Mouse (Mus musculus) liver, embryonic 16.5 days (tissue): ENCODE measurements at regions not wholly inside any gene's neighbourhood (a gene's known extent, or its start where the extent isn't known, plus 50 kb on each side); places are given as distances from the start of the nearest gene placed in this dataset.

Experiments used
- ATAC-seq: fragments of 200-750 bp; cut with Nextera tagmentation; 2 replicates; pipeline ENCODE4 v1.8.0; 2017; ENCODE audit warnings: low read depth, mild to moderate bottlenecking, moderate number of reproducible peaks, moderate library complexity
- H3K27ac ChIP-seq: fragments of 300-500 bp; sonication (generic); 2 replicates; pipeline ENCODE4 v1.5.1; 2014; ENCODE audit warnings: mild to moderate bottlenecking, low read length
- H3K27me3 ChIP-seq: fragments of 300-500 bp; sonication (generic); 2 replicates; pipeline ENCODE4 v1.6.1; 2014; ENCODE audit warnings: low read depth, low read length, mixed read lengths; ENCODE audit not compliant: control insufficient read depth, insufficient read depth
- H3K36me3 ChIP-seq: fragments of 300-500 bp; sonication (generic); 2 replicates; pipeline ENCODE4 v1.6.1; 2014; ENCODE audit warnings: mild to moderate bottlenecking; ENCODE audit not compliant: control insufficient read depth, insufficient read depth
- H3K4me1 ChIP-seq: fragments of 300-500 bp; sonication (generic); 2 replicates; pipeline ENCODE4 v1.6.1; 2014; ENCODE audit warnings: low read depth, low read length, mixed read lengths; ENCODE audit not compliant: control insufficient read depth
- H3K4me2 ChIP-seq: fragments of 300-500 bp; sonication (generic); 2 replicates; pipeline ENCODE4 v1.6.1; 2014; ENCODE audit warnings: low read depth, low read length, mixed read lengths
- H3K4me3 ChIP-seq: fragments of 300-500 bp; sonication (generic); 2 replicates; pipeline ENCODE4 v1.5.1; 2014; ENCODE audit warnings: low read depth, mild to moderate bottlenecking, low read length
- H3K9ac ChIP-seq: fragments of 300-500 bp; sonication (generic); 2 replicates; pipeline ENCODE4 v1.6.1; 2014; ENCODE audit warnings: low read depth, low read length
- H3K9me3 ChIP-seq: fragments of 300-500 bp; sonication (generic); replicated peaks from 2 replicates; pipeline ENCODE4 v1.6.1; 2016; ENCODE audit warnings: low read length; ENCODE audit not compliant: control insufficient read depth
- WGBS: fragments of 180-500 bp; shearing (Covaris S2); extraction: QIAGEN DNeasy Blood & Tissue Kit; methylation state at CpG from one replicate; pipeline ENCODE4 v1.1.7; 2014; ENCODE audit not compliant: insufficient replicate concordance; 5-methylcytosine and 5-hydroxymethylcytosine counted together

GRCm38 (mm10) chr13:72691783-72692729 is 63.4 kb downstream of the Irx2 start:
- H3K27me3 ChIP-seq, result no peaks in the 10 kb centered on the region
- H3K9me3 ChIP-seq, result no peaks in the 10 kb centered on the region
- no peak overlapping the region for H3K9ac ChIP-seq
- H3K4me2 ChIP-seq, result no peak overlapping the region
- no peak overlapping the region for H3K27ac ChIP-seq
- H3K4me3 ChIP-seq, result no peak overlapping the region
- H3K36me3 ChIP-seq, result no peaks in the 10 kb centered on the region
- H3K4me1 ChIP-seq, result no peaks in the 10 kb centered on the region
- WGBS, result 57% methylated on average over 12 of the region's 13 CpGs
- ATAC-seq, result no peak

- Histone ChIP-seq H3K9me3 (no peaks in the 10 kb centered on the region), H3K36me3 (no peaks in the 10 kb centered on the region), H3K27ac (no peak overlapping the region), H3K9ac (no peak overlapping the region), H3K27me3 (no peaks in the 10 kb centered on the region), H3K4me3 (no peak overlapping the region), H3K4me1 (no peaks in the 10 kb centered on the region), H3K4me2 (no peak overlapping the region)
- no peak for ATAC-seq
- WGBS, result 65% methylated on average over 3 of the region's 3 CpGs
These were observed 78.8 kb downstream of the Irx2 start for GRCm38 (mm10) chr13:72707469-72707868.

- no peaks in the 10 kb centered on the region for H3K4me1 ChIP-seq
- no peak overlapping the region for H3K9ac ChIP-seq
- no peak for ATAC-seq
- H3K4me2 ChIP-seq, result no peak overlapping the region
- no peaks in the 10 kb centered on the region for H3K27me3 ChIP-seq
- no peaks in the 10 kb centered on the region for H3K9me3 ChIP-seq
- WGBS, result 60% methylated on average over 2 of the region's 2 CpGs
- no peaks in the 10 kb centered on the region for H3K36me3 ChIP-seq
- no peak overlapping the region for H3K27ac ChIP-seq
- H3K4me3 ChIP-seq, result no peak overlapping the region
These were observed 80.1 kb downstream of the Irx2 start for GRCm38 (mm10) chr13:72708728-72709127.

- H3K4me3 ChIP-seq, result no peak overlapping the region
- no peaks in the 10 kb centered on the region for H3K4me1 ChIP-seq
- no peaks in the 10 kb centered on the region for H3K27me3 ChIP-seq
- ATAC-seq, result no peak
- 52% methylated on average over 5 of the region's 5 CpGs for WGBS
- H3K4me2 ChIP-seq, result no peak overlapping the region
- H3K36me3 ChIP-seq, result no peaks in the 10 kb centered on the region
- no peak overlapping the region for H3K9ac ChIP-seq
- no peak overlapping the region for H3K27ac ChIP-seq
- H3K9me3 ChIP-seq, result no peaks in the 10 kb centered on the region
These were observed 81.4 kb downstream of the Irx2 start for GRCm38 (mm10) chr13:72710051-72710450.

- H3K4me1 ChIP-seq, result no peaks in the 10 kb centered on the region
- no peaks in the 10 kb centered on the region for H3K27me3 ChIP-seq
- no peak overlapping the region for H3K9ac ChIP-seq
- no peaks in the 10 kb centered on the region for H3K36me3 ChIP-seq
- no peak overlapping the region for H3K27ac ChIP-seq
- WGBS, result 37% methylated on average over 8 of the region's 8 CpGs
- no peak for ATAC-seq
- no peak overlapping the region for H3K4me2 ChIP-seq
- H3K4me3 ChIP-seq, result no peak overlapping the region
- no peaks in the 10 kb centered on the region for H3K9me3 ChIP-seq
These were observed 82.5 kb downstream of the Irx2 start for GRCm38 (mm10) chr13:72711136-72711535.

- H3K27me3 ChIP-seq, result no peaks in the 10 kb centered on the region
- no peak overlapping the region for H3K27ac ChIP-seq
- H3K4me2 ChIP-seq, result no peak overlapping the region
- ATAC-seq, result no peak
- WGBS, result 63% methylated on average over 4 of the region's 4 CpGs
- H3K4me1 ChIP-seq, result no peaks in the 10 kb centered on the region
- H3K9me3 ChIP-seq, result no peaks in the 10 kb centered on the region
- no peaks in the 10 kb centered on the region for H3K36me3 ChIP-seq
- no peak overlapping the region for H3K4me3 ChIP-seq
- no peak overlapping the region for H3K9ac ChIP-seq
These were observed 83.3 kb downstream of the Irx2 start for GRCm38 (mm10) chr13:72711842-72712330.

- Histone ChIP-seq H3K9ac (no peak overlapping the region), H3K4me1 (no peaks in the 10 kb centered on the region), H3K36me3 (no peaks in the 10 kb centered on the region), H3K4me3 (no peak overlapping the region), H3K27ac (no peak overlapping the region), H3K9me3 (no peaks in the 10 kb centered on the region), H3K27me3 (no peaks in the 10 kb centered on the region), H3K4me2 (no peak overlapping the region)
- no peak for ATAC-seq
- 24% methylated on average over 7 of the region's 7 CpGs for WGBS
These were observed 86.2 kb downstream of the Irx2 start for GRCm38 (mm10) chr13:72714793-72715192.

- H3K4me1 ChIP-seq, result no peaks in the 10 kb centered on the region
- H3K27me3 ChIP-seq, result no peaks in the 10 kb centered on the region
- H3K9me3 ChIP-seq, result no peaks in the 10 kb centered on the region
- H3K4me2 ChIP-seq, result no peak overlapping the region
- no peaks in the 10 kb centered on the region for H3K36me3 ChIP-seq
- H3K27ac ChIP-seq, result no peak overlapping the region
- H3K9ac ChIP-seq, result no peak overlapping the region
- no peak for ATAC-seq
- WGBS, result 44% methylated on average over 6 of the region's 6 CpGs
- H3K4me3 ChIP-seq, result no peak overlapping the region
These were observed 87.5 kb downstream of the Irx2 start for GRCm38 (mm10) chr13:72715959-72716680.

- no peak for ATAC-seq
- no peaks in the 10 kb centered on the region for H3K4me1 ChIP-seq
These were observed 98.5 kb downstream of the Irx2 start for GRCm38 (mm10) chr13:72727126-72727525.

More at GRCm38 (mm10) chr13:72727126-72727525, 98.5 kb downstream of the Irx2 start:
- Histone ChIP-seq H3K4me3 (no peak overlapping the region), H3K9ac (no peak overlapping the region), H3K27ac (no peak overlapping the region), H3K36me3 (no peaks in the 10 kb centered on the region), H3K4me2 (no peak overlapping the region), H3K27me3 (no peaks in the 10 kb centered on the region), H3K9me3 (no peaks in the 10 kb centered on the region)
- 57% methylated on average over 9 of the region's 9 CpGs for WGBS
